Mouse (Mus musculus): ENCODE results near the gene Shisal1.

Shisal1 gene

DNA sequence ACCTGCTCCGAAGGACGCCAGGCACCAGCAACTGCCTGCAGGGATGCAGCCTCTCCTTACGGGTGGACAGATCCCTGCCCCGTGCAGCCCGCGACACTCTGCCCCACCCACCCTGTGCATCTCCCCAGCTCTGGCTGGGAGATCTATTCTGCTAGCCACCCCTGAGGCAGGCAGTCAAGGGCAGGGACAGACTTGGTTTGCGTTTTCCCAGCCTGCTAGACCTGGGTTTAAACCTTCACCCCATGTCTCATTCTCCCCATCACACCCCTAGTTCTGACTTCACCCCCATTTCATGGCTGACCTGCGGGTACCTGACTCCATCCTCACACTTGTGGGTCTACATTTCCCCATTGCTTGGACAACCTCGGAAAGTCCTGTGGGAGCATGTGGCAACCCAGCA, at the start of gene Shisal1:
Gene Shisal1, minus strand, starts transcription at position 101 of the 400 bp plus-strand sequence.
- no peak for DNase-seq

DNA sequence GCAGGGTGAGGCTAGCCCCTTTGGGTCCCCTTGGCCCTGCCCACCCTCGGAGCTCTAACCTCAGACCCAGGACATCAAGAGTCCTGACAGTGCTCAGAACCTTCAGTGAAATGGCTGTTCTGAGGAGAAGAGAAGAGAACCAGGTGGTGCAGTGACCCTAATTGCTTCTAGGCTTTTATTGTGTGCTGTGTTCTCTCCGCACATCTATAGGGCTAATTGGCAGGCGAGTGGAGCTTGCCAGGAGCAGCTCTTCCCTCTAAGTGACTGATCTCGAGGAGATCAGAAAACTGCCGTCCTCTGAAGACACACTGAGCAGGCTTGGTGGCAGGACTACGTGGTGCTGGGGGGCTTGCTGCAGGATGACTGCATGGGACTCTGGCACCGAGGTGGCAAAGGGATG, 43.6 kb upstream of the Shisal1 start:
- no peak for DNase-seq

DNA sequence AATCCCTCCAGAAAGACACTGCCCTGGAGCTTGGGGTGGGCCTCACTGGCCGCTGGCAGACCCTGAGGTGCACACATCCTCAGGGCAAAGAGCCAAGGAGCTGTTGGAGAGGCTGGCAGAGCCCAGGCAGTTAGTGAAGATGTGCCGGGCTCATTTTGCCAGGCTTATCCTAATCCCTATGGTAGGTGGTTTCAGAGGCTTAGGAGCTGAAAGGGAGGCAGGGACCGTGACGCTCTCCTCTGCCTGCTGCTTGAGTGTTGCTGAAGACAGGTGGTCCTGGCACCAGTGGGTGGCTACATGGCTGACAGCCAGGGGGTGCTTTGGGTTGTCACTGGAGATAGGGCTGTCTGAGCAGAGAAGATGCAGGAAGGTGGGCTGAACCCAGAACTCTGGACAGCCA, 37.4 kb upstream of the Shisal1 start:
- no peak for DNase-seq

DNA sequence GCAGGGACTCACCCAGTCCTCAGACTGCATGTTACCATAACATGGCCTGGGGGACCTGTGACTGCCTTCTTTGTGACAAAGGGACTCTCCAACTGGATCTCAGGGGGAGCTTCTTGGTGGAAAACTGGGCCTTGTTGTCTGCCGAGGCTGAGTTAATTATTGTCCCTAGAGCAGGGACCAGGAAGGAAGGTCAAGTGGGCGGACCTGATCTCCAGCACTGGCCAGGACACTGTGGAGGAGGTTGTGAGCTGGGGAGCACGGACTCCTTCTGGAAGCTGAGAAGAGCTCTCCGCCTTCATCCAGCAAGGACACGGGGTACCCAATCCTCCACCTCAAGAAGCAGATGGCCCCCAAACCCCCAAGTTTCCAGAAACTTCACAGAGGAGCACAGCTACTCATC, 36.7 kb upstream of the Shisal1 start:
- no peak for DNase-seq

DNA sequence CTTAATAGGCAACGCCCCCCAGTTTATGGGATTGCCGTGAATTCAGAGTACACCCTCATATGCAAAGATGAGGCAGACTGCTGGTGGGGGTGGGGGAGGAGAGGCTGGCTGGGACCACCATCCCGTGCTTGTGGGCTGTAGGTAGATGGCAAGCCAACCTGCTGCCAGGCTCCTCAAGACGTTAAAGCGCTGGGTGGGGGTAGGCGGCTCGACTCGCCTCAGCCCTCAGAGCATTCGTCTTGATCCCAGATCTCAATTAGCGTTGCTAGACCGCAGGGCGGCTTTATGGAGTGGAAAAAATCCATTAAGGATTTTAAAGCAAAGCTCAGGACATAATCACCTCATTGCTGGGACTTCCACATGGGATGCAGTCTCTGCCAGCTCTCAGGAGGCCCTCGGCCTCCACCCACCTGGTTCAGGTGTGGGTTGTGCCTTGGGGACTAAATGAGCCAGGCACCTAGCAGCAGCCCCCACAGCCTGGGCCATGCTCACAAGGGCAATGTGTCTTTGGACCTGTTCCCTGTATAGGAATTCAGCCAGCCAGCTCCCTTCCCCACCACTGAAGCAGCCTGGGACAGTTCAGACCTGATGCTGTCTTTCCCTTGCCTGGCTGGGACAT, 34.5 kb upstream of the Shisal1 start:
- DNase-seq, result no peak

DNA sequence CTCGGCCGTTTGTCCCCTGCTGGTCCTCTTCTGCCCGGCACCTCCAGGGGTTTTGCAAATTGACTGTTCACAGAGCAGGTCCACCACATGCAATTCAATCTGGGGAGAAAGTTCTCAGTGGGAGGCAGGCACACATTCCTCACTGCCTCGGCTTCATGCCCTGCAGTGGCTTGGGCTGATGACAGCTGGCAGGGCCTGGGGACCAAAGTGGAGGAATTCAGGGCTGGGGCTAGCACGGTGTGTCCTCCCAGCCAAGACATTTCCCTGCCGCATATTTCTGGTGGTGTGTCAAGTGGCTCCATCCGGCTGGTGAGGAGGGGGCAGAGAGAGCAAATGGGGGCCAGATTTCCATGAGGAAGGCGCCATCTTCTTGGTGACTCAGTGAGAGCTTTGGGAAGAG, 22.5 kb upstream of the Shisal1 start:
- no peak for DNase-seq

DNA sequence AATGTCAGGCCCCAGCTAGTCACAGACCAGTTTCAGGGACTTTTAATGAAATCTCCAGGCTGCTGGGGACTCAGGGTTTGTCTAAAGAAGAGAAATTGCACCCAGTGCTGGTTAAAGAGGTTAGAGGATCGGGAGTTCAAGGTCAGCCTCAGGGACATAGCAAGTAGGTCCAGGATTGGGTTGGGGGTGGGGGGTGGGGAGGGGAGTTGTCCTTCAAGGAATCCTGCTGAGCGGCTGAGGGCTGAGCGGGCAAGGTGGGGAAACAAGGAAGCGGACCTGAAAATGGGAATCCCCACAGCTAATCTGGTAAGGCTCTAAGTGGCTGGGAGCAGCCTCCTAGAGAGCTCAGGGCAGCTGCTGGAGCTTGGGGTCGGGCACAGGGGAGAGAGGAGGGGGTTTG, 20.9 kb upstream of the Shisal1 start:
- no peak for DNase-seq

DNA sequence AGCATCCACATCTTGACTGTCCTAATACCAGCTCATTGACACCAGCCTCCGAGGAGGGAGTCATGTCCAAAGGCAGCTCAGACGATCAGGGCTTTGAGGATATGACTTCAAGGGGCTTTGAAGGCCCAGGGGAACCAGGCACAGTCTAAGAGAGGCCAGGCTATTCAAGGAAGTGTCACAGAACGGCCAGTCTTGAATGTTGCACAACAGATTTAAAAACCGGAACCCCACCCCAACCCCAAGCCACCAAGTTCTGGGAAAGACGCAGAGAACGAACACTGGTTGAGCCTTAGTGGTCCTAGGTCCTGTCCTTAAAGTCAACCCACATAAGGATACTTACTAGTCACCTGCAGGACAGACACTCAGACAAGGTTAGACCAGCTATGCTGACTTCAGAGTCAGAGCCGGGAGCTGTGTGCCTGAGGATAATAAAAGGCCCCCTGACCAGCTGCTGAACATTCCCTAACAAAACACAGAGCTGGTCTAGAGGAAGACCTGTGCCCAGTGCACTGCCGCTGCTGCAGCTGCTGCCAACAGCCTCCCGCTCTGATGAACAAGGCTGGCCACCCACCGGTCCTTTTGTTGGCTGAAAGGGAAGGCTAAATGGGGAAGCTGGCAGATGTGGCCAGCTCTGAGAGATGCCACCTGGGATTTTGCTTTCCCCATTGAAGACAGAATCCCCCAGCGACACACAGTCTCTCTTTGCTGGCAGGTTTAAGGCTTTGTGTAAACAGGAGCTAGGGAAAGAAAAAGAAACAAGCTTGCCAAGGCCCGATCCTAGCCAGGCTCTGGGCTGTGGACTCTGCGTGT, 19.8 kb upstream of the Shisal1 start:
- DNase-seq, result no peak

DNA sequence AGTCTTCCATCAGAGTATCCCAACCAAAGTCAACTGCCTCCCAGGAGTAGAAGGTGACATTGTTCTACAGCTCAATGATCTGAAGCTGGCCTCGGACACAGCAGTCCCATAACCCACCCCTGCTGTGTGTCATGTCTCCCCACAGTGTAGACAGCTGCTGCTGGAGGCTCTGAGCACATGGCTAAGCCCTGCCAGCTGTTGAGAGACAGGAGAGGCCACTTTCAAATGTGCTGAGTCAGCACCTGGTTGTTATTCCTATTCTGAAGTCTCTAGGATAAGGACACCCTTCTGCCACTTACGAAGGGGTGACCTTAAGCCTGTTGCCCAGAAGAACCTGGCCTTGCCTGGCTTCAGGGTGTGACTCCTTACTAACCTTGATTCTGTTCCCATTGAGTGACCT, 14.5 kb upstream of the Shisal1 start:
- DNase-seq, result no peak

DNA sequence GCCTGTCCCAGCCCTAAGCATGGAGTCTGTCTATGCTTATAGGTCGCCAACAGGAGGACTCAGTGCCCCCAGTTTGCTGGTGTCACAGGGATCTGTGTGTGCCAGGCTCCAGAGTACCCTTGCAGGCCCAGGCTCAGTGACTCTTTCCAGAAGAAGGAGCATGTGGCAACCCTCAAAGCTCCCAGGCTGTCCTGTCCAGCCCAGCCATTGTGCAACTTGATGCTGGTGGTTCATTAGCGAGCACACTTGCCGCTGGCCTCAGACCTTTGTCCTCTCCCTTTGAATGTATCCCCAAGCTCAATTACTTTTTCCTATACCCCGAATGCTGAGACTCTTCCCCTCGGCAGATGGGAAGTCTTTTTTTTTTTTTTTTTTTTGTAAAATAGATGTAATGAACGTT, 12.1 kb upstream of the Shisal1 start:
- no peak for DNase-seq

DNA sequence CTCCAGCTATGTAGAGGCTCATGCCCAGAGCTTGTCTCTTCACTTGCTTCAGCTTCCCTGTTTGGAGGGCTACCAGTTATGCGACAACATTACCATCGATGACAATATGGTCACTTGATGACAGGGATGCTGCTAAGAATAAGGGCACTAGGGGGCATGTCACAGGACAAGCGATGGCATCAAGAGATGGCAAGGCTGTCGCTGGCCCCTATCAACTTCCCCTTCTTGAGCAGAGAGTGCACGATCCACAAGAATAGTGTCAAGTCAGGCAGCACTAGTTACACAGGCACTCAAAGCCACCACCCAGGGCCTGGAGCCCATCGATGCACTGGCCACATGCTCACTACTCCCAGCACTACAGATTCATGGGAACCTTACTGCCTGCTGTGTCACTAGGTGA, 8.4 kb upstream of the Shisal1 start:
- no peak for DNase-seq

DNA sequence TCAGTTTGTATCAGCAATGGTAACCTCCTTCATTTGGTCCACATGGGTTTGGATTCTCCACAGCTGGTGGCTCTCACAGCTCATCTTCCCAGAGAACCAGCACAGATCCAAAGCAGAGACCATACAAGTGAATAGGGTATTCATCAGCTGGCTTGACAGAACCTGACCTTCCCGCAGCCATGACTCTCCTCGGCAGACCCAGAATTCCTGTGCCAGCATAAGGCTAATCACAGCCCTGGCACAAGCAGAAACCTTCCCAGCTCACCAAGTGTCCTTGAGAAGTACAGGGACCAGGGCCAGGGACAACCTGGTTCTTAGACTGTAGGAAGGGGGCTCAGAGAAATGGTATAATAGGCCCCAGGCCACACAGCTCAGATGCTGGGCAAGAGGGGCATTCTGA, 6.2 kb upstream of the Shisal1 start:
- DNase-seq, result no peak

DNA sequence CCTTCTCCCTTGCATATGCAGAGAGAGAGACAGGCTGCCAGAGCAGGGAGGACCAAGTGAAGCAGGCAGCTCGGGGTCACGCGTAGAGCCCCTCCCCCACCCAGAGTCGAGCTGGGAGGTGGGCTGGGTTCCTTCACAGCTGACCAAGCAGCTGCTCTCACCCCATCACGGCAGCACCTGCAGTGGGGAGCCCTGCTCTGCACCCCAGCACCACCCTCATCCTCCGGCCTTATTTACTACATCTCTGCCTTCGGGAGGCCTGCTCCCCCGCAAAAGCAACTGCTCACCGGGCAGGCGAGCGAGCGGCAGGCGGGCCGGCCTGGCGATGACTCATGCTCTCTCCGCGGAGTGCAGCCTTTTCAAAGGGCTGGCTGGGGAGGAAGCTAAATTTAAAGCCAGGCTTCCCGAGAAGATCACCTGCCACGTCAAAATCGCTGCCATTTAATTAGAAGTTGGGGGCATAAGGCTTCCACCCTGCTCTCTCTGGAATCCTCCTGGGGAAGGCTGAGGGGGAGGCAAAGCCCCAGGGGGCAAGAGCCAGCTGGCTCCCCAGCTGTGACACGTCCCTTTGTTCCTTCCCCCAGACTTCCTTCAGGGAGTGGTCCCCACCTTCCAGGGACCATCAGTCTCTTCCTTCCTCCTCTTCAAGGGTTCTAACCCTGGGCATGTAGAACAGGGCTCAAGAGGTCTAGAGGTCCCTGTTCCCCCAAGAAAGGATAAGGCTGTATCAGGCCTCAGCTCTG, 3.7 kb upstream of the Shisal1 start:
- peak; percentile 7 to 18 for DNase-seq

DNA sequence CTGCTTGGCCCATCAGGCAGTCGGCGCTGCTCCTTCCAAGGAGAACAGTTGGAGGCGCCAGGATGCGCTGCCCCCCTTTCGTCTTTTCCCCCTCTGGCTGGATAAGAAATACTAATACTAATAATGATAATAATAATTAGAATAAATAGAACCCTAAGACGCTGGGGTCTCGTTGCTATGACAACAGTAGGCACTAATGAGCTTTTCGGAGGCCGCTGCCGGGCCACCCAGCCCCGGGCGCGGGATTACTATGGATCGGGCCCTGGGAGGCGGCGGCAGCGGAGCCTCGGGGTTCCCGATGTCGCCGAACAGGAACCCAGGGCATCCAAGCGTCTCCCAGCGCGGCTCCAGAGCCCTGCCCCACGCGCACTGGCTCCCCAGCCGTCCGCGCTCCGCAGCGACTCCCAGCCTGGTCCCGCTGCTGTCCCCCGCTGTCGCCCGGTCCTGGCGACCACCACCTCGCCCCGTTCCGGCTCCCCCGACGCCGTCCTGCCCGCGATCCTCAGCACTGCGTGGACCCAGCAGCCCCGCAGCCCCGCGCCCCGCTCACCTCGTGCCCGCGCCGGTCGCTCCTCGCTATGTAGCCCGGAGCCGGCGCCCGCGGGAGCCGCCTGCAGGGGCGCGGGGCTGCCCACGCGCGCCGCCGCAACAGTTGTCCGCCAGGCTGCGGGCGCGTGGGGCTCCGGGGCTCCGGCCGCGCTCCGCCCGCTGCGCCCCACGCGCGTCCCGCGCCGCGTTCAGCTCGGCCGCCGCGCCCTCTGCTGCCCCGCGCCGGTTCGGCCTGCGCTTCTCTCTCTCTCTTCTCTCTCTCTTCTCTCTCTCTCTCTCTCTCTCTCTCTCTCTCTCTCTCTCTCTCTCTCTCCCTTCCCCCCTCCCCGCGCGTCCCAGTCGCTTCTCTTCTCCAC, 833 bp downstream of the Shisal1 start:
- no peak for DNase-seq

DNA sequence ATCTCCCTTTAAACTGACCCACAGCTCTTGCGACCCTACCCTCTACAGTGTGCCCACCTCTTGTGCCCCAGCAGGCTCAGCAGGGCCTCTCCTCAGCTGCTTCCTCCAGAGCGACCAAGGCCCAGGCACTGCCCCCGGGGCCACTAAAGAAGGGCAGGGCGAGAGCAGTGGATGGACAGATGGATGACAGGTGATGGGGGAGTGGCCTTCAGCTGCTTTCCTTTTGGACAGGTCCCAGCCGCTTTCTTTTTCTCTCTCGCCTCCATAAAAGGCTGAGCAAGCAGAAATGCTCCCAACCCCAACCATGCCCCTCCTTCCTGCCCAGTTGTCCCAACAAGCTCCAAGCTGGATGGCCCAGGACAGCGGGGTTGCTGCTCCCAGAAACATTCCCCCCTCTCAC, 2.7 kb downstream of the Shisal1 start:
- no peak for DNase-seq

DNA sequence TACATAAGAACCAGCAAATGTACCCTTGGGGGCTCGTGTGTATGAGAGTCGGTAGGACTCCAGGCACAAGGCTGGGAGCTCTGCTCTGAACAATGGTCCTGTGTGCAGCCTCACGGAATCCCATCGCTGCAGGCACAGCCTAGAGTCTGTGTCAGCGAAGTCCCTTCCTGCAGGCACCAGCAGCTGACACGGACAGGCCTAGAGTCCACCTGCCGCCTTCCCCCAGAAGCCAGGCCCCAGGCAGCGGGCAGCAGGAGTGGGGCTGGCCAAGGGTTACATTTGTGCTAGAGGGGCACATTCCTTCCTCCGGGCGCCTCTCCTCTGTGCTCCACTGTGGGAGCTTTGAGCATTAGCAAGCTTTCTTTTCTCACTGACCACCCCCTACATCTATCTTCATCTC, 3.3 kb downstream of the Shisal1 start:
- no peak for DNase-seq

DNA sequence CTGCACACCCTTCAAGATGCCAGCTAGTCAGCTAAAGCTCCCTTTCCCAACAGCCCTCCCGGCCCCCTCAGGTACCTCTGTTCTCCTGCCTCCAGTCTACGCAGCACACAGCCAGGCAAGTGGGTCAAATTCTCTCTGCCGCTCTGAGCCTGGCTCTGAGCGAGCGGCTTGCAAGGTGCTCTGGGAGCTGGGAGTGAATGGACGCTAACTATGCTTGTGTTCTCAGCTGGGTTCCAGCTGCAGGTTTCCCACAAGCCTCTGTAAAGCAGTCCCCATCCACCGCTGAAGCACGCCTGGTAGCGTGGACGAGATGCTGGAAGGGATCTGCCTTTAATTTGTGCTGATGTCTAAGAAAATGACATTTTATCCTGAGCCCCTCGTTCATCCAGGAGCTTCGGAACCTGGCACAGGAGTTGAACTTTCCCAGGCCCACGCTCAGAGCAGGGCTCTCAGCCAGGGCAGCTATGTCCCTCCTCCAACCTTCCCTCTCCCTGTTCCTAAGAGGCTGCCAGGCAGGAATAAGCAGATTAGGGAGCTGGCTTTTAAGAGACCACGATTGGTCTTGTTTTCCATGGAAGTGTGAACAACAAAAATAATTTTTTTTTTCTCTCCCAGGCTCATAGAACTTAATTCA, 5.1 kb downstream of the Shisal1 start:
- DNase-seq, result no peak

DNA sequence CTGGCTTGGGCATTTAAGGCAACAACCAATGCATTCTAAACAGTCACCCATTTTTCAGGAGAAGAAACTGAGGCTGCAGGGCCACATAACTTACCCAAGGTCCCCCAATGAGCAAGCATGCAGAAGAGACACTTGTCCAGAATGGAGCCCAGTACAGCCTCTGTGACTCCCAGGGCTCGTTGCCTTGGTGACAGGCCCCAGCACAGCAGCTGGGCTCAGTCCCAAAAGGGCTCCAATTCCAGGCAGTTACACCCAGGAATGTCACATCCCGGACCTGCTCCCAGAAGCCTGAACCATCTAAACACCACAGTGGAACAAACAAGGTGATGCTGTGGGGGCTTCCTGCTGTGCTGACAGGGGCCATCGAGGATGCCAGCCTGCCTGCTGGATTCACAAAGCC, 6.1 kb downstream of the Shisal1 start:
- no peak for DNase-seq

DNA sequence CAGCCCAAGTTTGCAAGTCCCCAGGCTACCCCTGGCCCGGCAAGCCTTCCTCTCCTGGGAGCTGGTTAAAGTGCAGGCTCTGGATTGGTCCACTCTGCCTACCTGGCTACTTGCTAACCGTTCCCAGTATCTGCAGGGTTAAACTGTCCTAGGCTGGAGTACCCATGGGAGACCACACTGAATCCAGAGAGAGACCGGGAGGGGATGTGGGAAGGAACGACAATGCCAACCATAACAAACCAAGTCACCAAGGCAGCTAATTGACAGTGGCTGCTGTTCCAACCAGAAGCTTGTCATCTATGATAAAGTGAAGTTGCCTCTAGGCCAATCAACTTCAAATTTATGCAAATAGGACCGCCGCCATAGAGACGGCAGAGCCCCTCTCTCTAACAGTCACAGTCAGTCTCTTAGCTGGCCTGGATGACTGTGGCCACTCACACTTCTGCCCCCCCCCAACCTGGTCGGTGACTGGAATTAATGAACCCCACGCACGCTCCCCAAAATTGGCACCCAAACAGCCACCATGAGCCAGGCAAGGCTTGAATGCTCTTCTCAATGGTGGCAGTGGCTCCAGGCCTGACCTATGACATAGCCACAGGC, 13.2 kb downstream of the Shisal1 start:
- no peak for DNase-seq

DNA sequence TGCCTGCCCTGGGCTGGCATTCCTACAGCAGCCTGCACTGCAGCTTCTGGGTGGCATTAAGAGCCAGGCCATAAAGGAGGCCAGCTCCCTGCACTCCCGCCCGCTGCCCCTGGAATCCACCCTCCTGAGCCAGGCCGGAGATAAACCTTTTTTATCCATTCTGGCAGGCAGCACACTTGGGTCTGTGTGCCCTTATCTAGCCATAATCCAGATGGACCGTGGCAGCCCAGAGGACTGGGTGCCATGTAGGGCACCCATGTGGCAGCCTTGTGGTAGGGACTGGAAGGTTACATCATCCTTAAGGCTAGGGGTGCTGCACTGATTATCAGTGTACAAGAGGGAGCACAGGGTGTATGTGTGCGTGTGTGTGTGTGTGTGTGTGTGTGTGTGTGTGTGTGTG, 16.4 kb downstream of the Shisal1 start:
- DNase-seq, result no peak

DNA sequence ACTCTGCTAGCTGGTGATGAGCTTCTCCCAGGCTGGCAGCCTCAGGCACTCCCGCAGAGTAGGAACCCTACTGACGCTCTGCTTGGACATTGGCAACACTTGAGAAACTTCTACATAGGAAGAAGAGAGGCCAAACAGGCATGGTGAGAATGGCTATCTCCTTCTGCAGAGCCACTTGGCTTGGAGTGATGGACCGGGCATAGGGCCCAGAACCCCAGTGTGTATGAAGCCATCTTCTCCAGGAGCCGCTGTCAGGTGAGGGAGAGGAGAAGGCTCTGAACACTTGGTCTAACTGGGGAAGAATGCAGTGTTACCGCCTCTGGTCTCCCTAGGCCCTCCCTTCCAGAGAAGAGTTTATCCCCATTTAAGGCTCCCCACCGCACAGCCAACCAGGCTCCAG, 19.3 kb downstream of the Shisal1 start:
- DNase-seq, result no peak

DNA sequence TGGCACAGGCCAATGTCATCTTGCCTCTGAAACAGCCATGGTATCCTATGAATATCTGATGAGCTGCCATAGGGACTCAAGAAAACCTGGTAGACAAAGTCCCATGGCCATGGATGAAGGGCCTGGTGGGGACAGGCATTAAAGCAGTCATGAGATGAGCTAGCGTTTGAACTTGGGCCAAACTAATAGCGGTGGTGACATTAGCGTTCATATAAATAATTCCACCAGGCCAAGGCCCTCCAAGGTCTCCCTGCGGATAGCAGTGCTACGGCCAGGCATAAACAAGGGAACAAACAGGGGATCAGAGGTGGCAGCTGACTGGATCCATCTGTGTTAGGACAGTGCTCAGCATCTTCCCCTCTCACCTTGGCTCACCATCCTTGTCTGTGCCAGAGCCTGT, 21.2 kb downstream of the Shisal1 start:
- no peak for DNase-seq
